Mouse (Mus musculus) neural tube, embryonic 14.5 days (tissue): ENCODE measurements at regions not wholly inside any gene's neighbourhood (a gene's known extent, or its start where the extent isn't known, plus 50 kb on each side); places are given as distances from the start of the nearest gene placed in this dataset.

Experiments used
- ATAC-seq: fragments of 200-750 bp; cut with Nextera tagmentation; 2 replicates; pipeline ENCODE4 v1.8.0; 2017; ENCODE audit warnings: low read depth, mild to moderate bottlenecking, moderate TSS enrichment, moderate library complexity
- H3K27ac ChIP-seq: fragments of 300-500 bp; sonication (generic); 2 replicates; pipeline ENCODE4 v1.5.1; 2014; ENCODE audit warnings: low read depth, mild to moderate bottlenecking, control low read depth, low read length, moderate library complexity, mixed read lengths
- H3K27me3 ChIP-seq: fragments of 300-500 bp; sonication (generic); 2 replicates; pipeline ENCODE4 v1.6.1; 2014; ENCODE audit warnings: low read length; ENCODE audit not compliant: control insufficient read depth, insufficient read depth
- H3K36me3 ChIP-seq: fragments of 300-500 bp; sonication (generic); 2 replicates; pipeline ENCODE4 v1.6.1; 2014; ENCODE audit warnings: low read length, mixed read lengths; ENCODE audit not compliant: control insufficient read depth, insufficient read depth
- H3K4me1 ChIP-seq: fragments of 300-500 bp; sonication (generic); 2 replicates; pipeline ENCODE4 v1.6.1; 2014; ENCODE audit warnings: low read length; ENCODE audit not compliant: control insufficient read depth, insufficient read depth
- H3K4me2 ChIP-seq: fragments of 300-500 bp; sonication (generic); 2 replicates; pipeline ENCODE4 v1.6.1; 2014; ENCODE audit warnings: mild to moderate bottlenecking, low read depth, low read length, control low read depth
- H3K4me3 ChIP-seq: fragments of 300-500 bp; sonication (generic); 2 replicates; pipeline ENCODE4 v1.5.1; 2014; ENCODE audit warnings: low read depth, low read length, control low read depth, mixed read lengths
- H3K9ac ChIP-seq: fragments of 300-500 bp; sonication (generic); replicated peaks from 2 replicates; pipeline ENCODE4 v1.6.1; 2014; ENCODE audit warnings: low read depth, mild to moderate bottlenecking, control low read depth, low read length, mixed read lengths
- H3K9me3 ChIP-seq: fragments of 300-500 bp; sonication (generic); 2 replicates; pipeline ENCODE4 v1.6.1; 2016; ENCODE audit warnings: low read length; ENCODE audit not compliant: control insufficient read depth
- WGBS: fragments of 180-500 bp; shearing (Covaris S2); extraction: QIAGEN DNeasy Blood & Tissue Kit; methylation state at CpG from one replicate; pipeline ENCODE4 v1.1.7; 2014; 5-methylcytosine and 5-hydroxymethylcytosine counted together

DNA sequence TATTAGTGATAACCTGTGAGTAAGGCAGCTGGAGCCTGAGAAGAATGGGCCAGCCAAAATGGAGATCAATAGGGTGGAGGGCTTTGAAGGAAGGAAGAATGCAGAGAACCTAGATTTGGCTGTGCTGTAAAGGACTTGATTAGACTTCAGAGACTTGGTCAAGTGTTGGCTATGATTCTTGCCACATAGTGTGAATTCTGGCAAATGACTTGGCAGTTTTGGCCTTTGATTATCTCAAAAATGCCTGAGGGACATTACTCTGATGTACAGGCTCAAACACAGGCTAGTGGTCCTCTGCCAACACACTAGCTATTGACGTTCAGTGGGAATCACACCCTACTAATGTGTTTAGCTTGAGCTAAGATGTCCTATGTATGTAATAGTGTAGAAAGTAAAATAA is 237.5 kb downstream of the Osr1 start:
- H3K4me3 ChIP-seq, result no peak overlapping the region
- no peak for ATAC-seq

DNA sequence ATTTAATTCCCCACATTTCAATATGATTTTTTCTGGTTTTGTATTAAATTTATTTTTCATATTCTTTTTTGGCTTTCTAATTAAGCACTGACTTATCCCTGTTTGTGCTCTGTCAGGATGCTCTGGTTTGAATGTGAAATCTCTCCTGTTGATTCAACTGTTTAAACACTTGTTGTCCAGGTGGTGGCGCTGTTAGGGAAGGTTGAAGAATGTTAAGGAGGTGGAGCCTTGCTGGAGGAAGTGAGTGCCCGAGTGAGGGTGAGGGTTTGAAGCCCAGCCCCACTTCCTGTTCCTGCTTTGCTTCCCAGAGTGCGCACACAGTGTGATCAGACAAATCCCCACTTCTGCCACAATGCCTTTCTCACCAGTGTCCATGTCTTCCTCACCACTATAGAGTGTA is 263.4 kb downstream of the Osr1 start:
- Histone ChIP-seq H3K9me3 (no peaks in the 10 kb centered on the region), H3K4me1 (no peaks in the 10 kb centered on the region), H3K27ac (no peak overlapping the region), H3K9ac (no peak overlapping the region), H3K4me3 (no peak overlapping the region), H3K27me3 (no peaks in the 10 kb centered on the region), H3K4me2 (no peak overlapping the region), H3K36me3 (no peaks in the 10 kb centered on the region)
- WGBS, result 72% methylated on average over 3 of the region's 3 CpGs
- no peak for ATAC-seq

More for the DNA sequence above, 237.5 kb downstream of the Osr1 start:
- H3K9me3 ChIP-seq, result no peaks in the 10 kb centered on the region
- 73% methylated on average over 1 of the region's 1 CpGs for WGBS
- no peaks in the 10 kb centered on the region for H3K36me3 ChIP-seq
- H3K4me1 ChIP-seq, result no peaks in the 10 kb centered on the region
- H3K27me3 ChIP-seq, result no peaks in the 10 kb centered on the region
- no peak overlapping the region for H3K27ac ChIP-seq
- no peak overlapping the region for H3K9ac ChIP-seq
- no peak overlapping the region for H3K4me2 ChIP-seq

DNA sequence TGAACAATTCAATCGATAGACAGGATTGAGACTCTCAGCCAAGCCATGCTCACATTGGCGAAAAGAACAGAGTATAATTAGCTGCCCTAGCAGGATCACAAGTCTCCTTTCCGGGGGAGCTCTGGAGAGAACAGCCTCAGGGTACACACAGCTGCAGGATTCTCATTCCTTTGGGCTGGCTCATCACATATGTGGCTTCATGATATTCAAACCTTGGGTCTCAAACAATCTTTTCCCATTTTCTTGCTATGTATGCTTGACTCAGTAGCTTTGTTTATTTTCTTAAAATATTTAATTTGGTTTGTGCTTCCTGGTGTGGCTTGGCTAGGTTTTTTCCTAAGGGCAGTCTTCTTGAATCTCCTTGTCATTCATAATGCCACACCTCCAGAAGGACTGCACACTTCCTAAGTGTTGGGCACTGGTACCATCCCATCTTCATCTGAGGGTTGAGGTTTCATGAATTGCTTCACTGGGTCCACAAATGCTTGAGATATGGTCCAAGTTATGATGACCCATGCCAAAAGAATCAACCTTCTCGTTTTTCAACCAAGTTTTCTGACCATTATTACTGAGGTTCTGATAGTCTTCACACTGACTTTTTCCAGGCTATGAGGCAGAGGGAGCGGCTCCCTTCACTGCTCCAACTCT is 269.4 kb downstream of the Osr1 start:
- Histone ChIP-seq H3K4me1 (no peaks in the 10 kb centered on the region), H3K27me3 (no peaks in the 10 kb centered on the region), H3K36me3 (no peaks in the 10 kb centered on the region), H3K4me2 (no peak overlapping the region), H3K4me3 (no peak overlapping the region), H3K9ac (no peak overlapping the region), H3K9me3 (no peaks in the 10 kb centered on the region), H3K27ac (no peak overlapping the region)
- ATAC-seq, result no peak
- 83% methylated on average over 5 of the region's 5 CpGs for whole genome bisulfite sequencing

DNA sequence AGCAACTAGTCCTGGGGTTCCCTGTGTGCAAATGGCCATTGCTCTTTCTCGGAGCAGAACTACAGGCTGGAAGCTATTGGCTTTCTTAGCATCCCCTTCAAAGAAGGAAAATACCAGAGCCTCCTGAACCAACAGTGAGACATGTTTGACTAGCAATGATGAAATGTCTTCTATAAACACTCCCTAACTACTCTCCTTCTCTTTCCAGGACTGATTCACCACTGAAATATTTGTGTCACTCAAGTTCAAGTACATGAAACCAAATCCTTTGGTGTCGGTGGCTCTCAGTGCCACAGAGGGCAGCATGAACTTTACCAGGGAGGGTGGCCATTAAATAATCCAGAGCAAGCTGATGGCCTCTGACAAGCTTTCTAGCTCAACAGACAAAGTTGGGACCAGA is 270.0 kb downstream of the Osr1 start:
- ATAC-seq, result no peak
- Histone ChIP-seq H3K36me3 (no peaks in the 10 kb centered on the region), H3K4me1 (no peaks in the 10 kb centered on the region), H3K9me3 (no peaks in the 10 kb centered on the region), H3K27me3 (no peaks in the 10 kb centered on the region), H3K27ac (no peak overlapping the region), H3K9ac (no peak overlapping the region), H3K4me3 (no peak overlapping the region), H3K4me2 (no peak overlapping the region)
- 87% methylated on average over 2 of the region's 2 CpGs for WGBS

DNA sequence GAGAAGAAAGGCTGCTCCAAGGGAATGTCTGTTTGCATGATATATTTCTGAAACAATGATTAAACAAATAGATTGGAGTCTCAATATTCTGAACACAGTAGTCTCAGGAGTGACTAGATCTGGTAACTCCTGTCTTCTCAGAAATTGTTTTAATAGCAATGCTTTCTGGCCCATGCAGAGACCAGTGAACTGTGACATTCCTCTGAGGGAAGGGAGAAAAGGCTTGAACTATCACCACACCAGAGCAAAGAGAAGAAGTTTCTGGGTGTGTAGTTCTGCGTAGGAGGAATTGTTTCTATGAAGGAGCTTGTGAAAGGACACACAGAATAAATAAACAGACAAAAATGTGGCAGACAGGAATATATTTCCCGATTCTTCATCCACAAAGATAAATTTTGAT is 277.1 kb downstream of the Osr1 start:
- Histone ChIP-seq H3K4me2 (no peak overlapping the region), H3K27ac (no peak overlapping the region), H3K4me1 (no peaks in the 10 kb centered on the region), H3K9ac (no peak overlapping the region), H3K36me3 (no peaks in the 10 kb centered on the region), H3K4me3 (no peak overlapping the region), H3K27me3 (no peaks in the 10 kb centered on the region), H3K9me3 (no peaks in the 10 kb centered on the region)
- WGBS, result 77% methylated on average over 2 of the region's 2 CpGs
- ATAC-seq, result no peak

DNA sequence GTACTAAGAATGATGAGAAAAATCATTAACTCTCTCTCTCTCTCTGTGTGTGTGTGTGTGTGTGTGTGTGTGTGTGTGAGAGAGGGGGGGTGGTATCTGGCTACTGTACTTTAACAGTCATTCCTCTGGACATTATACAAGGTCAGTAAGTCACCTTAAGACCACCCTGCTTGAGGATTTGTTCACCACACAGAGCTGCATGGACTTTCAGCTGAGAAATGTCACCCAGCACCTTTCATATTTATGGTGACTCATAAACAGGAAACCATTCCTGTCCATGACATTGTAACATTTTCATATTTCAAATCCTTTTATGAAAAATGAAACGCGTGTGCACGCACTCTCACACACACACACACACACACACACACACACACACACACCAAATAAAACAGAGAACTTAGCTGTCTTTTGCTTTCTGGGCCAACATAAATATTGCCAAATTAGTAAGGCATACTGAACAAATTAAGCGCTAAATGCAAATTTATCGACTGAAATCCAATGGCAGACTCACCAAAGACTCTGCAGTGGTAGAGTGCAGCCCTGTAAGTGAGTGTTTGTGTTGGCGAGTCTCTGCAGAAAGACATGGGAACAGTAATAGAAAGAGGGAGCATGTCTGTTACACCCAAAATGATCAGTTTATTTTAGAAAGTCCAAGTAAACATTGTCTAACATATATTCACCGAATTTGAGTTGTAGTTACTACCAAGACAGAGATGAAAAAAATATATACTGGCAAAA is 277.7 kb downstream of the Osr1 start:
- Histone ChIP-seq H3K4me1 (no peaks in the 10 kb centered on the region), H3K4me3 (no peak overlapping the region), H3K27ac (no peak overlapping the region), H3K27me3 (no peaks in the 10 kb centered on the region), H3K9ac (no peak overlapping the region), H3K36me3 (no peaks in the 10 kb centered on the region), H3K9me3 (no peaks in the 10 kb centered on the region), H3K4me2 (no peak overlapping the region)
- WGBS, result 90% methylated on average over 7 of the region's 7 CpGs
- ATAC-seq, result no peak

DNA sequence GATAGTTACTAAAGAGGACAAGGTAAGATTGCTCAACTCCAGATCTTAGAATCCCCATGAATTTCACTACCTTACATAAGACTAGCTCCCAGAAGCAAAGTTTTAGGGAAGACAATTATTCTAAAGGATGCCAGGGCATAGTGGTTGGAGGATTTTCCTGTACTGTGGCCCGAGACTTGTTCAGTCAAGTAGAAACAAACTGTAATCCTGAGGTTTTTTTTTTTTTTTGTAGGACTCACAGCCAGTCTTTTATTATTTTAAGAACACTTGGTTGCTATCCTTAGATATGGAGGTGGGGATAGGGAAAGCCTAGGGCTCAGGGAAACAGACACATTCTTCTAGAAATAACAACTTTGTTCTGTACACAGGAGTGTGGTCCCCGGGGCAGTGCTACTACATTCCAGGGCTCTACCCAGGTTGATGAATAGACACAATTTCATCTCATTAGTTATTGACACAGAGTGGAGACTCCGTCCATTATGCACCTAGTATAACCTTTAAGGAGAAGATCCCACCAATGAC is 285.6 kb downstream of the Osr1 start:
- ATAC-seq, result no peak
- Histone ChIP-seq H3K36me3 (no peaks in the 10 kb centered on the region), H3K4me1 (no peaks in the 10 kb centered on the region), H3K27me3 (no peaks in the 10 kb centered on the region), H3K4me2 (no peak overlapping the region), H3K9me3 (no peaks in the 10 kb centered on the region), H3K27ac (no peak overlapping the region), H3K4me3 (no peak overlapping the region), H3K9ac (no peak overlapping the region)
- 88% methylated on average over 3 of the region's 3 CpGs for WGBS

DNA sequence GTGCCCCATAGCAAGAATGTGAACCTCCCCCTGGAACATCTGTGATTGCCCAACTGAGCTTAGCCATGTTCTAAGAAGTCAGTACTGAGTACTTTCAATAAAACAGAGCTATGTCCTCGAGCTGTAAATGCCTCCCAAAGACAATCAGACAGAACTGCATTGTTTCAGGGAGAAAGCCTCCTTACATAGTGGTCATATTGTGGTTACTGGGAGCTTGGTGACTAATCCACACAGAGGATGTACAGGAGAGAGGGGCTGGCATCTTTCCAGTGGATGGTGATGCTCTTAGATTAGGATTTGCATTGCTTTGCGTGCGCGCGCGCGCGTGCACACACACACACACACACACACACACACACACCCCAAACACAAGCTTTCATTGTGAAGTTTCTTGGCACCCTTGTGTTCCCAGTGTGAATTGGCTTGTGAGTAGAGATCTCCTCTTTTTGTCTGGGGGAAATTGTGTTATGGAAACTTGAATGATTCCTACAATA is 286.3 kb downstream of the Osr1 start:
- Histone ChIP-seq H3K27me3 (no peaks in the 10 kb centered on the region), H3K9ac (no peak overlapping the region), H3K4me2 (no peak overlapping the region), H3K4me3 (no peak overlapping the region), H3K36me3 (no peaks in the 10 kb centered on the region), H3K27ac (no peak overlapping the region), H3K9me3 (no peaks in the 10 kb centered on the region), H3K4me1 (no peaks in the 10 kb centered on the region)
- WGBS, result 87% methylated on average over 8 of the region's 8 CpGs
- ATAC-seq, result no peak

DNA sequence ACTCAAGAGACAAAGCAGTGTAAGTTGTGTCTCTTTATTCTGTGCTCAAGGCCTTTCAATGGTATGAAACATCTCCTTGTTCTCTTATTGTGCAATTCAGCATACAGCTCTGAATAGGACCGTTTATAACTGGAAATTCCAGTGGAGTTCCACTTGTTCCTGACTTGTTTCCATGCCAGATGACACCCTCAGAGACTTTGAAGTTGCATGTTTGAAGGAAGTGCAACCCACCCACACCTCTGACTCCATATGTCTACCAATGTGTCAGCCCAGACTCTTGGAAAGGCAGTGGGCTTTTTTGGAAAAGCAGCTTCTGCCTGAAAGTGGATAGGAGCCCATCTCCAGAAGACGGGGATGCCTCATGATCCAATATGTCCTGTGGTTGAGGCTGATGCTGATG is 288.1 kb downstream of the Osr1 start:
- ATAC-seq, result no peak
- H3K27ac ChIP-seq, result no peak overlapping the region

More for the DNA sequence above, 288.1 kb downstream of the Osr1 start:
- Histone ChIP-seq H3K4me3 (no peak overlapping the region), H3K9me3 (no peaks in the 10 kb centered on the region), H3K4me1 (no peaks in the 10 kb centered on the region), H3K9ac (no peak overlapping the region), H3K27me3 (no peaks in the 10 kb centered on the region), H3K36me3 (no peaks in the 10 kb centered on the region), H3K4me2 (no peak overlapping the region)
- WGBS, result 67% methylated on average over 2 of the region's 2 CpGs
